Mouse (Mus musculus) layer of hippocampus, adult 8-10 months (tissue): ENCODE data around the gene 2200002D01Rik. TPM values are rescaled to one million over a fixed set of nuclear protein-coding genes. Genes with fewer than 3 reads are reported as not detected.

ENCODE experiments used
- DNase-seq, 2 experiments: peaks; one replicate each; pipeline ENCODE4 v3.0.0; 2022; ENCODE audit warnings: low spot score in 2 of 2
- total RNA-seq, 4 experiments: library from RNA; stranded (reverse); gene quantifications; 2 replicates each; pipeline ENCODE4 v1.2.4; 2022

2200002D01Rik gene
- total RNA-seq: 1 to 10 TPM in 1 of 4 experiments, under 1 TPM in 2, not detected in 1; 0.52 to 1.2 (median 0.92) TPM

GRCm38 (mm10) chr7:29248261-29248841 is at the start of gene 2200002D01Rik:
TSS of gene 2200002D01Rik (minus strand) at chr7:29248466.
- no peak for DNase-seq

GRCm38 (mm10) chr7:29296998-29297397 is 48.7 kb upstream of the 2200002D01Rik start:
- peak; percentile 52 to 58 for DNase-seq

GRCm38 (mm10) chr7:29295861-29296647 is 47.8 kb upstream of the 2200002D01Rik start:
- DNase-seq: no peak

GRCm38 (mm10) chr7:29294111-29294761 is 46.0 kb upstream of the 2200002D01Rik start:
- no peak for DNase-seq

GRCm38 (mm10) chr7:29293131-29294065 is 45.1 kb upstream of the 2200002D01Rik start:
- DNase-seq: no peak

GRCm38 (mm10) chr7:29292458-29293098 is 44.3 kb upstream of the 2200002D01Rik start:
- DNase-seq: no peak

GRCm38 (mm10) chr7:29291616-29292457 is 43.6 kb upstream of the 2200002D01Rik start:
- no peak for DNase-seq

- DNase-seq: peak in 1 of 2 experiments; percentile 56
These were observed 42.6 kb upstream of the 2200002D01Rik start for GRCm38 (mm10) chr7:29290691-29291485.

GRCm38 (mm10) chr7:29289856-29290255 is 41.6 kb upstream of the 2200002D01Rik start:
- DNase-seq: no peak

GRCm38 (mm10) chr7:29288942-29289638 is 40.8 kb upstream of the 2200002D01Rik start, which contains the start of gene Ppp1r14a:
TSS of gene Ppp1r14a (plus strand) at chr7:29289308.
- DNase-seq: peak in 1 of 2 experiments; percentile 52

GRCm38 (mm10) chr7:29288079-29288478 is 39.8 kb upstream of the 2200002D01Rik start:
- DNase-seq: no peak

GRCm38 (mm10) chr7:29287481-29287880 is 39.2 kb upstream of the 2200002D01Rik start:
- no peak for DNase-seq

- DNase-seq: no peak
These were observed 36.3 kb upstream of the 2200002D01Rik start for GRCm38 (mm10) chr7:29284523-29284922.

- no peak for DNase-seq
These were observed 35.6 kb upstream of the 2200002D01Rik start for GRCm38 (mm10) chr7:29283876-29284275.

GRCm38 (mm10) chr7:29282074-29282554 is 33.8 kb upstream of the 2200002D01Rik start:
- DNase-seq: no peak

GRCm38 (mm10) chr7:29281201-29282073 is 33.2 kb upstream of the 2200002D01Rik start, which contains the start of gene Spint2:
TSS of gene Spint2 (minus strand) at chr7:29281912.
- no peak for DNase-seq

GRCm38 (mm10) chr7:29280801-29281200 is 32.5 kb upstream of the 2200002D01Rik start:
- DNase-seq: no peak
